ENCODE assay signal across 27 mouse cellular contexts in the genomic region with DNA sequence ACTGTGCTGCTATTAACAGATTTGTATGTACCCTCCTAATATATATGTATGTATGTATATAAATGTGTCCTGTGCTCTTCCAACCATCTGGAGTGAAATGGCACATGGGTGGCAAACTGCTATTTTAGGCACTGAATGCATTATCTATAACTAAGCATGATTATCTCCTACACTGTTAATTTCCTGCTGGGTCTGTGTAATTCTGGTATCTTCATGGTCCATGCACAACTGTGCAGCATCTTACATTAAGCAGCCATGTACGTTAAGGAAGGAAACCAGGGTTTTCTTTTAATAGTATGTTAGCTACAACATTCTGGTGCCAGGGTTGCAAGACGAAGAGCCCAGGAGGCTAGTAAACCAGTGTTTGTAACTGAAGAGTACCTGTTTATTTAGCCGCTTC.
"Had no signal": no experiment of that assay in that cellular context is flagged by ENCODE, and none has a peak within 500 bp of the region (broad histone marks: within the 10 kb centered on the region; RNA-seq: fewer than 3 reads in every experiment).

No protein-coding gene starts in this region.

- H3K36me3 ChIP-seq: heart, embryonic 13.5 days; heart, embryonic 15.5 days; hindbrain, embryonic 13.5 days; hindbrain, embryonic 15.5 days; kidney, embryonic 15.5 days; limb, embryonic 10.5 days; limb, embryonic 12.5 days; liver, embryonic 13.5 days had no signal

- DNase-seq: gastrocnemius, postnatal 14 days; gastrocnemius, postnatal 36 days; heart, adult 11 months; heart, adult 2 months; heart, postnatal 14 days; heart, postnatal 36 days; kidney, adult 11 months; kidney, adult 2 months; kidney, adult 9 months; kidney, postnatal 14 days; kidney, postnatal 36 days; layer of hippocampus, adult 9-11 months; layer of hippocampus, postnatal 36 days; liver; liver, embryonic 13.5 days had no signal

- ATAC-seq: hindbrain, postnatal 0 days; intestine, embryonic 16.5 days had no signal

- H3K9me3 ChIP-seq: heart, embryonic 13.5 days; heart, embryonic 15.5 days; hindbrain, embryonic 13.5 days; hindbrain, embryonic 15.5 days; kidney, embryonic 15.5 days; limb, embryonic 10.5 days; limb, embryonic 12.5 days; liver, embryonic 13.5 days had no signal

- H3K27me3 ChIP-seq: heart, embryonic 13.5 days; heart, embryonic 15.5 days; hindbrain, embryonic 13.5 days; hindbrain, embryonic 15.5 days; kidney, embryonic 15.5 days; limb, embryonic 12.5 days; liver, embryonic 13.5 days had no signal

- H3K9ac ChIP-seq: heart, embryonic 13.5 days; heart, embryonic 15.5 days; hindbrain, embryonic 13.5 days; hindbrain, embryonic 15.5 days; kidney, embryonic 15.5 days; limb, embryonic 12.5 days; liver, embryonic 13.5 days had no signal

- H3K4me3 ChIP-seq: heart, adult 2 months; heart, embryonic 13.5 days; heart, embryonic 15.5 days; hindbrain, embryonic 13.5 days; hindbrain, embryonic 15.5 days; kidney, embryonic 15.5 days; limb, embryonic 10.5 days; limb, embryonic 12.5 days; liver, embryonic 13.5 days had no signal

- H3K4me1 ChIP-seq: heart, embryonic 15.5 days; hindbrain, embryonic 13.5 days; hindbrain, embryonic 15.5 days; kidney, embryonic 15.5 days; limb, embryonic 12.5 days; liver, embryonic 13.5 days had no signal

- H3K4me2 ChIP-seq: heart, embryonic 11.5 days; heart, embryonic 13.5 days; heart, embryonic 15.5 days; hindbrain, embryonic 13.5 days; hindbrain, embryonic 15.5 days; kidney, embryonic 15.5 days; limb, embryonic 12.5 days; liver, embryonic 11.5 days; liver, embryonic 13.5 days had no signal

- H3K27ac ChIP-seq: heart, adult 2 months; heart, embryonic 13.5 days; heart, embryonic 15.5 days; hindbrain, embryonic 13.5 days; hindbrain, embryonic 15.5 days; hindbrain, postnatal 0 days; kidney, embryonic 15.5 days; kidney, postnatal 0 days; limb, embryonic 10.5 days; limb, embryonic 12.5 days; liver, embryonic 13.5 days had no signal
